Mouse (Mus musculus): ENCODE data around the gene Cd81. TPM values are rescaled to one million over a fixed set of nuclear protein-coding genes. Genes with fewer than 3 reads are reported as not detected.
A peak's percentile ranks its signal among the peaks of the same experiment; 100 is the strongest.

Gene Cd81
- total and polyA plus RNA-seq, 2 experiments from 2014 or later, result 811 to 1,316 TPM

GRCm38 (mm10) chr7:143006756-143007598 is 45.6 kb upstream of the Cd81 start:
- ATAC-seq (ENCODE audit: insufficient read depth, low read depth), result no peak
- Histone ChIP-seq H3K4me2 (ENCODE audit: low read depth, low read length) (no peak overlapping the region; the same call in 1 of the 2 replicates), H3K4me1 (ENCODE audit: control insufficient read depth, insufficient read depth) (peaks cover 45% of the 10 kb centered on the region), H3K9ac (replicated peaks; ENCODE audit: low read depth, low read length) (no peak overlapping the region), H3K27ac (ENCODE audit: low read depth) (peak overlapping the region; percentile 7; the same call in 1 of the 2 replicates), H3K4me3 (ENCODE audit: low read depth, low read length) (no peak overlapping the region), H3K36me3 (replicated peaks; ENCODE audit: control insufficient read depth, insufficient read depth, low read length) (no peaks in the 10 kb centered on the region), H3K27me3 (ENCODE audit: control insufficient read depth, insufficient read depth, low read length) (no peaks in the 10 kb centered on the region), H3K9me3 (replicated peaks; ENCODE audit: control insufficient read depth, low read length) (no peaks in the 10 kb centered on the region)
- no peak for TF ChIP-seq EP300 (IDR thresholded peaks at IDR 0.05; ENCODE audit: low read depth)
- TF ChIP-seq CTCF (IDR thresholded peaks at IDR 0.05; ENCODE audit: low read depth), result no peak
- 74% methylated on average over 8 of the region's 8 CpGs for WGBS
- DNase-seq (ENCODE audit: low spot score), result no peak

GRCm38 (mm10) chr7:143007599-143008369 is 44.8 kb upstream of the Cd81 start:
- DNase-seq (ENCODE audit: low spot score) (peak; percentile 90), ATAC-seq (ENCODE audit: insufficient read depth, low read depth) (peak; percentile 86)
- H3K4me1 ChIP-seq (ENCODE audit: control insufficient read depth, insufficient read depth), result peaks cover 53% of the 10 kb centered on the region
- WGBS, result 36% methylated on average over 17 of the region's 17 CpGs
- TF ChIP-seq EP300 (IDR thresholded peaks at IDR 0.05; ENCODE audit: low read depth) (0 out of 2 replicates have a peak, but pooled peaks have one; percentile 18), CTCF (IDR thresholded peaks at IDR 0.05; ENCODE audit: low read depth) (peak; percentile 96)
- H3K27me3 ChIP-seq (ENCODE audit: control insufficient read depth, insufficient read depth, low read length), result no peaks in the 10 kb centered on the region
- peak overlapping the region; percentile 94 for H3K27ac ChIP-seq (ENCODE audit: low read depth)
- H3K4me2 ChIP-seq (ENCODE audit: low read depth, low read length), result peak overlapping the region; percentile 34; the same call in 1 of the 2 replicates
- H3K36me3 ChIP-seq (replicated peaks; ENCODE audit: control insufficient read depth, insufficient read depth, low read length), result no peaks in the 10 kb centered on the region
- H3K9me3 ChIP-seq (replicated peaks; ENCODE audit: control insufficient read depth, low read length), result no peaks in the 10 kb centered on the region
- 0 out of 2 replicates have a peak overlapping the region, but pooled peaks have one; percentile 43 for H3K9ac ChIP-seq (replicated peaks; ENCODE audit: low read depth, low read length)
- no peak overlapping the region for H3K4me3 ChIP-seq (ENCODE audit: low read depth, low read length)

GRCm38 (mm10) chr7:143008370-143008926 is 44.1 kb upstream of the Cd81 start:
- Histone ChIP-seq H3K4me2 (ENCODE audit: low read depth, low read length) (peak overlapping the region; percentile 34; the same call in 1 of the 2 replicates), H3K9ac (replicated peaks; ENCODE audit: low read depth, low read length) (peak overlapping the region; percentile 21; the same call in 1 of the 2 replicates), H3K27me3 (ENCODE audit: control insufficient read depth, insufficient read depth, low read length) (no peaks in the 10 kb centered on the region), H3K9me3 (replicated peaks; ENCODE audit: control insufficient read depth, low read length) (no peaks in the 10 kb centered on the region), H3K4me1 (ENCODE audit: control insufficient read depth, insufficient read depth) (peaks cover 60% of the 10 kb centered on the region), H3K36me3 (replicated peaks; ENCODE audit: control insufficient read depth, insufficient read depth, low read length) (no peaks in the 10 kb centered on the region), H3K4me3 (ENCODE audit: low read depth, low read length) (no peak overlapping the region), H3K27ac (ENCODE audit: low read depth) (peak overlapping the region; percentile 94)
- 31% methylated on average over 8 of the region's 8 CpGs for WGBS
- DNase-seq (ENCODE audit: low spot score) (peak; percentile 92), ATAC-seq (ENCODE audit: insufficient read depth, low read depth) (peak; percentile 74)
- TF ChIP-seq CTCF (IDR thresholded peaks at IDR 0.05; ENCODE audit: low read depth) (peak; percentile 12; the same call in 1 of the 2 replicates), EP300 (IDR thresholded peaks at IDR 0.05; ENCODE audit: low read depth) (no peak)

GRCm38 (mm10) chr7:143008996-143009665 is 43.4 kb upstream of the Cd81 start:
- Histone ChIP-seq H3K4me3 (ENCODE audit: low read depth, low read length) (no peak overlapping the region), H3K4me2 (ENCODE audit: low read depth, low read length) (peak overlapping the region; percentile 34; the same call in 1 of the 2 replicates), H3K27ac (ENCODE audit: low read depth) (peak overlapping the region; percentile 94), H3K27me3 (ENCODE audit: control insufficient read depth, insufficient read depth, low read length) (no peaks in the 10 kb centered on the region), H3K4me1 (ENCODE audit: control insufficient read depth, insufficient read depth) (peaks cover 67% of the 10 kb centered on the region), H3K9ac (replicated peaks; ENCODE audit: low read depth, low read length) (peak overlapping the region; percentile 21; the same call in 1 of the 2 replicates), H3K9me3 (replicated peaks; ENCODE audit: control insufficient read depth, low read length) (no peaks in the 10 kb centered on the region), H3K36me3 (replicated peaks; ENCODE audit: control insufficient read depth, insufficient read depth, low read length) (no peaks in the 10 kb centered on the region)
- DNase-seq (ENCODE audit: low spot score) (peak; percentile 63), ATAC-seq (ENCODE audit: insufficient read depth, low read depth) (peak; percentile 36)
- TF ChIP-seq EP300 (IDR thresholded peaks at IDR 0.05; ENCODE audit: low read depth), result no peak
- no peak for TF ChIP-seq CTCF (IDR thresholded peaks at IDR 0.05; ENCODE audit: low read depth)
- WGBS, result 38% methylated on average over 3 of the region's 4 CpGs

- TF ChIP-seq CTCF (IDR thresholded peaks at IDR 0.05; ENCODE audit: low read depth), result no peak
- TF ChIP-seq EP300 (IDR thresholded peaks at IDR 0.05; ENCODE audit: low read depth), result no peak
- Histone ChIP-seq H3K4me3 (ENCODE audit: low read depth, low read length) (no peak overlapping the region), H3K4me2 (ENCODE audit: low read depth, low read length) (no peak overlapping the region), H3K9ac (replicated peaks; ENCODE audit: low read depth, low read length) (no peak overlapping the region), H3K9me3 (replicated peaks; ENCODE audit: control insufficient read depth, low read length) (no peaks in the 10 kb centered on the region), H3K27me3 (ENCODE audit: control insufficient read depth, insufficient read depth, low read length) (no peaks in the 10 kb centered on the region), H3K4me1 (ENCODE audit: control insufficient read depth, insufficient read depth) (peaks cover 75% of the 10 kb centered on the region), H3K36me3 (replicated peaks; ENCODE audit: control insufficient read depth, insufficient read depth, low read length) (no peaks in the 10 kb centered on the region), H3K27ac (ENCODE audit: low read depth) (peak overlapping the region; percentile 94; the same call in 1 of the 2 replicates)
- DNase-seq (ENCODE audit: low spot score) (no peak), ATAC-seq (ENCODE audit: insufficient read depth, low read depth) (no peak)
- 82% methylated on average over 4 of the region's 4 CpGs for WGBS
Observed at GRCm38 (mm10) chr7:143009996-143010395, 42.5 kb upstream of the Cd81 start.

All from heart, postnatal 0 days (tissue).